Mouse (Mus musculus) stomach, postnatal 0 days (tissue): ENCODE data around the gene Gm16430. TPM values are rescaled to one million over a fixed set of nuclear protein-coding genes. Genes with fewer than 3 reads are reported as not detected.
"Not testable (repeated sequence)": the region's sequence is repeated elsewhere in the genome, so short reads cannot be mapped to it uniquely, and the experiment has no call there.

Experiments
- ATAC-seq: fragments of 200-750 bp; cut with Nextera tagmentation; 2 replicates; pipeline ENCODE4 v1.8.0; 2017; ENCODE audit not compliant: low FRiP score, low TSS enrichment
- DNase-seq: peaks from one replicate; pipeline ENCODE4 v3.0.0-alpha.2; 2016; ENCODE audit warnings: low spot score
- H3K27ac ChIP-seq: fragments of 300-500 bp; sonication (generic); replicated peaks from 2 replicates; pipeline ENCODE4 v1.5.1; 2014; ENCODE audit warnings: mild to moderate bottlenecking, control low read depth
- H3K27me3 ChIP-seq: fragments of 300-500 bp; sonication (generic); 2 replicates; pipeline ENCODE4 v1.6.1; 2014; ENCODE audit warnings: low read length; ENCODE audit not compliant: control insufficient read depth, insufficient read depth
- H3K36me3 ChIP-seq: fragments of 300-500 bp; sonication (generic); 2 replicates; pipeline ENCODE4 v1.6.1; 2014; ENCODE audit warnings: low read length, mixed read lengths; ENCODE audit not compliant: control insufficient read depth, insufficient read depth
- H3K4me1 ChIP-seq: fragments of 300-500 bp; sonication (generic); replicated peaks from 2 replicates; pipeline ENCODE4 v1.6.1; 2014; ENCODE audit warnings: antibody characterized with exemption; ENCODE audit not compliant: control insufficient read depth, insufficient read depth
- H3K4me2 ChIP-seq: fragments of 300-500 bp; sonication (generic); replicated peaks from 2 replicates; pipeline ENCODE4 v1.6.1; 2014; ENCODE audit warnings: low read depth, mild to moderate bottlenecking, control low read depth, moderate library complexity
- H3K4me3 ChIP-seq: fragments of 300-500 bp; sonication (generic); 2 replicates; pipeline ENCODE4 v1.5.1; 2014; ENCODE audit warnings: low read depth, low read length, control low read depth
- H3K9ac ChIP-seq: fragments of 300-500 bp; sonication (generic); 2 replicates; pipeline ENCODE4 v1.6.1; 2014; ENCODE audit warnings: mild to moderate bottlenecking, low read length, control low read depth, mixed read lengths
- H3K9me3 ChIP-seq: fragments of 300-500 bp; sonication (generic); 2 replicates; pipeline ENCODE4 v1.6.1; 2016; ENCODE audit warnings: low read length; ENCODE audit not compliant: control insufficient read depth
- WGBS: fragments of 180-500 bp; shearing (Covaris S2); extraction: QIAGEN DNeasy Blood & Tissue Kit; methylation state at CpG from one replicate; pipeline ENCODE4 v1.1.7; 2014; 5-methylcytosine and 5-hydroxymethylcytosine counted together
- polyA plus RNA-seq: library from polyadenylated mRNA; unstranded; fragments of >200 nt; fragmentation: Nextera tagmentation; extraction: Ambion mirVana; gene quantifications from 2 replicates; pipeline ENCODE4 v1.2.1, GENCODE M21; 2015

The Gm16430 gene
- not detected in 2 replicates for polyA plus RNA-seq

DNA sequence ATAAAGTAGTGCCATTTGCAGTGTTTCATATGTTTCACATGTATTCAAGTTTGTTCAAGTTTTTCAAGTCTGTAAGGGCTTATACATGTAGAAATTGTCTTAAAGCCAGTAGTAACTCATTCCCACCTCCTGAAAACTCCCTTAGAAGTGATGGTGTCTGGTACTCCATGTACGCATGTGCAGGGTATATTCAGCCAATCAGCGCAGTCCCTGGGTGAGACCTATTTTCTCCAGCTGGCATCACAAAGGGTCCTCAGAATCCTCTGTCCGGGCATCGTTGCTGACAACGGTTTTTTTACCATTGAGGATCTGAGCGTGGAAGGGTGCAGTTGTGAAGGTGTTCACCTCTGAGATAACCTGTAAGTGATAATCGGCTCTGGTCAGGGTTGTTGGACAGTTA is at the start of gene Gm16430:
TSS of gene Gm16430 (plus strand) at position 301 of the 400 bp plus-strand sequence.
- H3K27me3 ChIP-seq, DNase-seq, H3K36me3 ChIP-seq, ATAC-seq, H3K4me1 ChIP-seq, H3K4me3 ChIP-seq, H3K9me3 ChIP-seq, H3K4me2 ChIP-seq, H3K27ac ChIP-seq, H3K9ac ChIP-seq: not testable (repeated sequence)
- no CpG with 5 or more reads among the region's 7 CpGs for WGBS

Other genes starting within 250 kb of the Gm16430 start
- not detected in 2 replicates for gene Gm16405, start 91.0 kb upstream of the Gm16430 start, polyA plus RNA-seq